Mouse (Mus musculus): ENCODE measurements at regions not wholly inside any gene's neighbourhood (a gene's known extent, or its start where the extent isn't known, plus 50 kb on each side); places are given as distances from the start of the nearest gene placed in this dataset.
A peak's percentile ranks its signal among the peaks of the same experiment; 100 is the strongest.

GRCm38 (mm10) chr6:50808811-50809668 lies 154.8 kb upstream of the Npvf start:
- Histone ChIP-seq H3K4me1 (ENCODE audit: control insufficient read depth, insufficient read depth, low read length) (peaks cover 2% of the 10 kb centered on the region; the same call in 1 of the 2 replicates), H3K36me3 (ENCODE audit: control insufficient read depth, insufficient read depth, low read length) (no peaks in the 10 kb centered on the region), H3K9ac (ENCODE audit: low read depth, low read length) (no peak overlapping the region), H3K27ac (replicated peaks; ENCODE audit: insufficient read depth, low read depth, low read length) (no peak overlapping the region), H3K79me2 (ENCODE audit: control insufficient read depth, insufficient read depth, low read length) (no peaks in the 10 kb centered on the region), H3K27me3 (ENCODE audit: control insufficient read depth, insufficient read depth, low read length) (no peaks in the 10 kb centered on the region), H3K4me3 (ENCODE audit: insufficient read depth, low read depth, low read length) (no peak overlapping the region)
- TF ChIP-seq CTCF (IDR thresholded peaks at IDR 0.05; ENCODE audit: low read depth, low read length) (no peak), POLR2A (IDR thresholded peaks at IDR 0.05; ENCODE audit: extremely low read depth, insufficient read depth, low read length) (no peak)
- peak; percentile 23 for DNase-seq (ENCODE audit: extremely low read depth, low read depth, low spot score)
- WGBS: 38% methylated on average over 24 of the region's 24 CpGs

- no peak overlapping the region for H3K27ac ChIP-seq (replicated peaks; ENCODE audit: insufficient read depth, low read depth, low read length)
- no peak overlapping the region for H3K4me3 ChIP-seq (ENCODE audit: insufficient read depth, low read depth, low read length)
- H3K36me3 ChIP-seq (ENCODE audit: control insufficient read depth, insufficient read depth, low read length): no peaks in the 10 kb centered on the region
- whole genome bisulfite sequencing: 15% methylated on average over 4 of the region's 4 CpGs
- peaks cover 2% of the 10 kb centered on the region; the same call in 1 of the 2 replicates for H3K4me1 ChIP-seq (ENCODE audit: control insufficient read depth, insufficient read depth, low read length)
- no peak overlapping the region for H3K9ac ChIP-seq (ENCODE audit: low read depth, low read length)
- no peaks in the 10 kb centered on the region for H3K79me2 ChIP-seq (ENCODE audit: control insufficient read depth, insufficient read depth, low read length)
- no peak for DNase-seq (ENCODE audit: extremely low read depth, low read depth, low spot score)
- TF ChIP-seq CTCF (IDR thresholded peaks at IDR 0.05; ENCODE audit: low read depth, low read length) (no peak), POLR2A (IDR thresholded peaks at IDR 0.05; ENCODE audit: extremely low read depth, insufficient read depth, low read length) (no peak)
- H3K27me3 ChIP-seq (ENCODE audit: control insufficient read depth, insufficient read depth, low read length): no peaks in the 10 kb centered on the region
These were observed 155.4 kb upstream of the Npvf start for GRCm38 (mm10) chr6:50809669-50809983.

DNA sequence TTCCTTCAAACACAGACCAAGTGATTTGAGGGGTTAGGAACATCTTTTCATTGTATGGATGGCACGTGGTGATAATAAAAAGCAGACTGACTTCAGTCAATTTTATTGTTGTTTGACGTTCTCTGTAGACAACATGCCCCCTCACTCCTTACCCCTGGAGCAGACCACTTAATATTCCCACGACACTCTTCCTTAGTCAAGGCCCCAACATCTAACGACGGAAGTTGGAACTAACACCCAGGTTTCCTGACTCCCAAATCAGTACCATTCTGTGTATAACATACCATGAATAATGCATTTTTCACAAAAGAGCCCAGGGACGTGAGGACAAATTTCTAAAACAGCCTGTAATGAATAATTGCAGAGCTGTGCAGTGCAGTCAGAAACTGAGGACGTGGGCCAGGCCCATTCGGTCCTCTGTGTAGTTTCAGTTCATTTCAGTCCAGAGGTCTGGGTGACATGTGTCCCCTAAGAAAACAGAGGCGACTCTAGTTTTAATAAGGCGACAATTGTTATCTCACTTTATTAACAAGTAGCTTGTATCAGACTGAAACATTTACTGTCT lies 160.8 kb upstream of the Npvf start:
- 86% methylated on average over 10 of the region's 10 CpGs for WGBS
- H3K36me3 ChIP-seq (ENCODE audit: control insufficient read depth, insufficient read depth, low read length): no peaks in the 10 kb centered on the region
- no peaks in the 10 kb centered on the region for H3K4me1 ChIP-seq (ENCODE audit: control insufficient read depth, insufficient read depth, low read length)
- TF ChIP-seq CTCF (IDR thresholded peaks at IDR 0.05; ENCODE audit: low read depth, low read length) (no peak), POLR2A (IDR thresholded peaks at IDR 0.05; ENCODE audit: extremely low read depth, insufficient read depth, low read length) (no peak)
- H3K79me2 ChIP-seq (ENCODE audit: control insufficient read depth, insufficient read depth, low read length): no peaks in the 10 kb centered on the region
- no peaks in the 10 kb centered on the region for H3K27me3 ChIP-seq (ENCODE audit: control insufficient read depth, insufficient read depth, low read length)
- no peak overlapping the region for H3K4me3 ChIP-seq (ENCODE audit: insufficient read depth, low read depth, low read length)
- H3K27ac ChIP-seq (replicated peaks; ENCODE audit: insufficient read depth, low read depth, low read length): no peak overlapping the region
- H3K9ac ChIP-seq (ENCODE audit: low read depth, low read length): no peak overlapping the region
- DNase-seq (ENCODE audit: extremely low read depth, low read depth, low spot score): no peak

GRCm38 (mm10) chr6:50815579-50815978 lies 161.3 kb upstream of the Npvf start:
- no peaks in the 10 kb centered on the region for H3K4me1 ChIP-seq (ENCODE audit: control insufficient read depth, insufficient read depth, low read length)
- H3K4me3 ChIP-seq (ENCODE audit: insufficient read depth, low read depth, low read length): no peak overlapping the region
- TF ChIP-seq CTCF (IDR thresholded peaks at IDR 0.05; ENCODE audit: low read depth, low read length): no peak
- no peak for TF ChIP-seq POLR2A (IDR thresholded peaks at IDR 0.05; ENCODE audit: extremely low read depth, insufficient read depth, low read length)
- H3K27ac ChIP-seq (replicated peaks; ENCODE audit: insufficient read depth, low read depth, low read length): no peak overlapping the region
- no peak for DNase-seq (ENCODE audit: extremely low read depth, low read depth, low spot score)
- 86% methylated on average over 8 of the region's 8 CpGs for WGBS
- H3K9ac ChIP-seq (ENCODE audit: low read depth, low read length): no peak overlapping the region
- H3K27me3 ChIP-seq (ENCODE audit: control insufficient read depth, insufficient read depth, low read length): no peaks in the 10 kb centered on the region
- H3K79me2 ChIP-seq (ENCODE audit: control insufficient read depth, insufficient read depth, low read length): no peaks in the 10 kb centered on the region
- no peaks in the 10 kb centered on the region for H3K36me3 ChIP-seq (ENCODE audit: control insufficient read depth, insufficient read depth, low read length)

DNA sequence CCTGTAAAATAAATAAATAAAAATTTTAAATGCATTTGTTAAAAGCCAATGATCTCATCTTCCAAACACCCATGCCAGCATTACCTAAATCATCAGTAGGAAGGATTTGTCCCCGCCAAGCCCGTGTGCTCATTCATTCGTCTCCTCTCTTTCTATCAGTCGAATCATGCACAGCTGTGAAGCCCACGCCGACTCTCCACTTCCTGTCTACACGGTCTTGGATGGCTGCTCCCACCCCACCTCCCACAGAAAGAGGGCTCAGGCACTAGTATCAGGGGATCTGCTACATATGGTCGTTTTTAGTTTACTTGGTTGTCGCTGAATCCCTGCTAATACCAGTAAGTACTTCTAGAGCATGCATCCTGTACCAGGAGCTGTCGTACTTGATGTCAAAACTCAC lies 163.2 kb upstream of the Npvf start:
- H3K36me3 ChIP-seq (ENCODE audit: control insufficient read depth, insufficient read depth, low read length): no peaks in the 10 kb centered on the region
- TF ChIP-seq CTCF (IDR thresholded peaks at IDR 0.05; ENCODE audit: low read depth, low read length): no peak
- TF ChIP-seq POLR2A (IDR thresholded peaks at IDR 0.05; ENCODE audit: extremely low read depth, insufficient read depth, low read length): no peak
- 83% methylated on average over 10 of the region's 10 CpGs for WGBS
- H3K9ac ChIP-seq (ENCODE audit: low read depth, low read length): no peak overlapping the region
- no peaks in the 10 kb centered on the region for H3K79me2 ChIP-seq (ENCODE audit: control insufficient read depth, insufficient read depth, low read length)
- no peak overlapping the region for H3K4me3 ChIP-seq (ENCODE audit: insufficient read depth, low read depth, low read length)
- H3K4me1 ChIP-seq (ENCODE audit: control insufficient read depth, insufficient read depth, low read length): no peaks in the 10 kb centered on the region
- no peaks in the 10 kb centered on the region for H3K27me3 ChIP-seq (ENCODE audit: control insufficient read depth, insufficient read depth, low read length)
- DNase-seq (ENCODE audit: extremely low read depth, low read depth, low spot score): no peak
- H3K27ac ChIP-seq (replicated peaks; ENCODE audit: insufficient read depth, low read depth, low read length): no peak overlapping the region

DNA sequence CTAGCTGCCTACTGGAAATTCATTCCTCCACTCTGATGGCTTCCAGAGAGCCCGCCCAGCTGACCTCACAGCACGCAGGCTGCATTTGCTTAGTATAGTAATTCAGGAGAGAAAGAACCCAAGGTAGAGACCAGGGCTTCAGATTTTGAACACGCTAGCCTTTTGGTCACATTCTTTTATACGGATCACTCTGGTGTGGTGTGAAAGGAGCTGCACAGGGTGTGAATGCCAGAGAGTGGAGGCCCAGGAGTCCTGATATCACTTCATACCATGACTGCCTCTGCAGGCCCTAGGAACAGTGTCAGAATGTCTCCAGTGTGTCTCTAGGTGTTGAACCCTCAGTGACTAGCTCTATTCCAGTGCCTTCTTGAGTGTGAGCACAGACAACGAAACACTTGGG lies 164.2 kb upstream of the Npvf start:
- H3K79me2 ChIP-seq (ENCODE audit: control insufficient read depth, insufficient read depth, low read length): no peaks in the 10 kb centered on the region
- H3K27ac ChIP-seq (replicated peaks; ENCODE audit: insufficient read depth, low read depth, low read length): no peak overlapping the region
- no peaks in the 10 kb centered on the region for H3K27me3 ChIP-seq (ENCODE audit: control insufficient read depth, insufficient read depth, low read length)
- no peak overlapping the region for H3K9ac ChIP-seq (ENCODE audit: low read depth, low read length)
- TF ChIP-seq POLR2A (IDR thresholded peaks at IDR 0.05; ENCODE audit: extremely low read depth, insufficient read depth, low read length) (no peak), CTCF (IDR thresholded peaks at IDR 0.05; ENCODE audit: low read depth, low read length) (no peak)
- DNase-seq (ENCODE audit: extremely low read depth, low read depth, low spot score): no peak
- WGBS: 89% methylated on average over 5 of the region's 5 CpGs
- no peaks in the 10 kb centered on the region for H3K4me1 ChIP-seq (ENCODE audit: control insufficient read depth, insufficient read depth, low read length)
- no peak overlapping the region for H3K4me3 ChIP-seq (ENCODE audit: insufficient read depth, low read depth, low read length)
- H3K36me3 ChIP-seq (ENCODE audit: control insufficient read depth, insufficient read depth, low read length): no peaks in the 10 kb centered on the region
